In genomic region chr8:70087836-70088650, GRCm38 (mm10) we compare ENCODE assay signal across 8 mouse cellular contexts. TPM values are rescaled to one million over a fixed set of nuclear protein-coding genes. Genes with fewer than 3 reads are reported as not detected.
DNase-seq lines count a peak whose midpoint lies in the region; ATAC-seq and TF ChIP-seq lines count a peak whose summit lies in the region.

No protein-coding gene starts in this region.

- peaks cover 74% of the 10 kb centered on the region for H3K27me3 ChIP-seq in E14TG2a.4 (ENCODE audit: insufficient read depth, low read length)
- peaks cover 94% of the 10 kb centered on the region for H3K27me3 ChIP-seq in embryonic facial prominence, embryonic 13.5 days

- DNase-seq in ZHBTc4 (ENCODE audit: low read depth, low spot score), result peak; percentile 70
- DNase-seq in layer of hippocampus, postnatal 25 days (ENCODE audit: extremely low spot score in 1 of 2, low spot score in 1 of 2), result peak; percentile 65 to 66
- DNase-seq in lung, postnatal 25 days (ENCODE audit: low spot score), result peak; percentile 5
- DNase-seq in right cerebral cortex, postnatal 14 days, result peak; percentile 74

- H3K9ac ChIP-seq in embryonic facial prominence, embryonic 13.5 days, result peak overlapping the region; percentile 66

- peak; percentile 74; the same call in 1 of the 2 replicates for ATAC-seq in embryonic facial prominence, embryonic 13.5 days (ENCODE audit: insufficient number of reproducible peaks, insufficient read depth, low FRiP score, low TSS enrichment, low read depth)
- ATAC-seq in hematopoietic stem cell, adult 5-6 weeks (replicated peaks in 1 of 2; ENCODE audit: insufficient read depth in 1 of 2, low FRiP score in 2 of 2, low TSS enrichment in 1 of 2, low read depth in 1 of 2, poor library complexity in 2 of 2, severe bottlenecking in 2 of 2), result peak; percentile 13 to 30; a peak in 1 of 4 replicates
- ATAC-seq in erythroblast, adult 5-6 weeks (replicated peaks; ENCODE audit: low FRiP score, poor library complexity, severe bottlenecking), result no peak

- TF ChIP-seq CTCF in E14TG2a.4 (conservative IDR thresholded peaks at IDR 0.05; ENCODE audit: low read length), result peak; percentile 40

- WGBS in embryonic facial prominence, embryonic 13.5 days, result 5% methylated on average over 56 of the region's 56 CpGs

- no peaks in the 10 kb centered on the region for H3K9me3 ChIP-seq in E14TG2a.4 (ENCODE audit: low read length)
- H3K9me3 ChIP-seq in embryonic facial prominence, embryonic 13.5 days, result no peaks in the 10 kb centered on the region

- peaks cover 73% of the 10 kb centered on the region for H3K4me1 ChIP-seq in E14TG2a.4 (replicated peaks; ENCODE audit: low read depth, low read length)
- peaks cover 27% of the 10 kb centered on the region for H3K4me1 ChIP-seq in embryonic facial prominence, embryonic 13.5 days

- no peaks in the 10 kb centered on the region for H3K36me3 ChIP-seq in E14TG2a.4 (ENCODE audit: insufficient read depth, low read length)
- no peaks in the 10 kb centered on the region for H3K36me3 ChIP-seq in embryonic facial prominence, embryonic 13.5 days

- peak overlapping the region; percentile 81 for H3K4me2 ChIP-seq in embryonic facial prominence, embryonic 13.5 days

- no peak overlapping the region for H3K27ac ChIP-seq in embryonic facial prominence, embryonic 13.5 days

- H3K4me3 ChIP-seq in E14TG2a.4 (replicated peaks; ENCODE audit: low read length), result peak overlapping the region; percentile 79
- peak overlapping the region; percentile 46 for H3K4me3 ChIP-seq in embryonic facial prominence, embryonic 13.5 days

RNA-seq across cellular contexts. Expression of gene Hapln4, which starts 4.8 kb away (rescaled TPM):
- polyA plus RNA-seq in embryonic facial prominence, embryonic 13.5 days (2015; fragmentation: Nextera tagmentation; extraction: Ambion mirVana), result 0.21 TPM in 1 of 2 replicates, not detected in the other
- 0.31 TPM in 1 of 2 replicates, not detected in the other for total RNA-seq in hematopoietic stem cell, adult 5-6 weeks (2017)
- 10 to 100 TPM; 68.2 to 77.5 TPM for total RNA-seq in layer of hippocampus, postnatal 25 days (2021)
- total RNA-seq in erythroblast, adult 5-6 weeks (2015; ENCODE audit: low replicate concordance), result not detected in 2 replicates
- total RNA-seq in erythroblast, adult 5-6 weeks (2017; ENCODE audit: low replicate concordance), result not detected in 2 replicates

RNA-seq across cellular contexts. Expression of gene Tm6sf2, which starts 15.3 kb away (rescaled TPM):
- polyA plus RNA-seq in embryonic facial prominence, embryonic 13.5 days (2015; fragmentation: Nextera tagmentation; extraction: Ambion mirVana), result 0.76 and 1.9 TPM in 2 replicates
- 0.63 TPM in 1 of 2 replicates, not detected in the other for total RNA-seq in hematopoietic stem cell, adult 5-6 weeks (2017)
- total RNA-seq in layer of hippocampus, postnatal 25 days (2021), result 1 to 10 TPM; 2.9 to 4.9 TPM
- total RNA-seq in erythroblast, adult 5-6 weeks (2015; ENCODE audit: low replicate concordance), result 2.3 TPM in 1 of 2 replicates, not detected in the other
- total RNA-seq in erythroblast, adult 5-6 weeks (2017; ENCODE audit: low replicate concordance), result 2.9 TPM in 1 of 2 replicates, not detected in the other

RNA-seq across cellular contexts. Expression of gene Ncan, which starts 32.6 kb away (rescaled TPM):
- 1.4 and 2.0 TPM in 2 replicates for polyA plus RNA-seq in embryonic facial prominence, embryonic 13.5 days (2015; fragmentation: Nextera tagmentation; extraction: Ambion mirVana)
- not detected in 2 replicates for total RNA-seq in hematopoietic stem cell, adult 5-6 weeks (2017)
- 100 to 1,000 TPM; 188 to 207 TPM for total RNA-seq in layer of hippocampus, postnatal 25 days (2021)
- total RNA-seq in erythroblast, adult 5-6 weeks (2015; ENCODE audit: low replicate concordance), result not detected in 2 replicates
- not detected in 2 replicates for total RNA-seq in erythroblast, adult 5-6 weeks (2017; ENCODE audit: low replicate concordance)

RNA-seq across cellular contexts. Expression of gene Nr2c2ap, which starts 43.1 kb away (rescaled TPM):
- 26.7 and 28.4 TPM in 2 replicates for polyA plus RNA-seq in embryonic facial prominence, embryonic 13.5 days (2015; fragmentation: Nextera tagmentation; extraction: Ambion mirVana)
- 11.4 and 13.9 TPM in 2 replicates for total RNA-seq in hematopoietic stem cell, adult 5-6 weeks (2017)
- 10 to 100 TPM; 25.5 to 29.8 TPM for total RNA-seq in layer of hippocampus, postnatal 25 days (2021)
- 4.8 and 5.4 TPM in 2 replicates for total RNA-seq in erythroblast, adult 5-6 weeks (2015; ENCODE audit: low replicate concordance)
- total RNA-seq in erythroblast, adult 5-6 weeks (2017; ENCODE audit: low replicate concordance), result 1.4 and 1.5 TPM in 2 replicates

RNA-seq across cellular contexts. Expression of gene Sugp1, which starts 45.4 kb away (rescaled TPM):
- polyA plus RNA-seq in embryonic facial prominence, embryonic 13.5 days (2015; fragmentation: Nextera tagmentation; extraction: Ambion mirVana), result 51.1 and 56.5 TPM in 2 replicates
- total RNA-seq in hematopoietic stem cell, adult 5-6 weeks (2017), result 28.4 and 37.7 TPM in 2 replicates
- 10 to 100 TPM; 48.7 to 58.3 TPM for total RNA-seq in layer of hippocampus, postnatal 25 days (2021)
- 8.2 and 10.6 TPM in 2 replicates for total RNA-seq in erythroblast, adult 5-6 weeks (2015; ENCODE audit: low replicate concordance)
- 15.6 and 22.6 TPM in 2 replicates for total RNA-seq in erythroblast, adult 5-6 weeks (2017; ENCODE audit: low replicate concordance)

Comparison
In these comparisons a context has a peak if more than half of its experiments do, and no peak if none do; other contexts are left out.
1. DNase-seq: peak in every context shown above with its lines; median percentile 74 in right cerebral cortex, postnatal 14 days; 70 in ZHBTc4; 66 in layer of hippocampus, postnatal 25 days; 5 in lung, postnatal 25 days.
2. RNA of gene Hapln4, which starts 4.8 kb away (total RNA-seq): 68.2 to 77.5 TPM in layer of hippocampus, postnatal 25 days; 0.31 TPM in hematopoietic stem cell, adult 5-6 weeks and not detected in erythroblast, adult 5-6 weeks; every median in the first group is over 10 times any median in the second.
3. RNA of gene Ncan, which starts 32.6 kb away (total RNA-seq): 188 to 207 TPM in layer of hippocampus, postnatal 25 days; not detected in hematopoietic stem cell, adult 5-6 weeks and not detected in erythroblast, adult 5-6 weeks; every median in the first group is over 100 times any median in the second.